Mouse (Mus musculus) right cerebral cortex, postnatal 25 days (tissue): ENCODE data around the gene Prr30.
"Not testable (repeated sequence)": the region's sequence is repeated elsewhere in the genome, so short reads cannot be mapped to it uniquely, and the experiment has no call there.

Source experiments
- DNase-seq: peaks from one replicate; pipeline ENCODE4 v3.0.0; 2022

Prr30 gene

GRCm38 (mm10) chr14:101200230-101200629, at the start of gene Prr30:
TSS of gene Prr30 (minus strand) at chr14:101200330.
- no peak for DNase-seq

GRCm38 (mm10) chr14:101246793-101247192, 46.7 kb upstream of the Prr30 start:
- no peak for DNase-seq

- DNase-seq = no peak
Measured at GRCm38 (mm10) chr14:101245706-101246105, 45.6 kb upstream of the Prr30 start.

- DNase-seq = not testable (repeated sequence)
Measured at GRCm38 (mm10) chr14:101244441-101244840, 44.3 kb upstream of the Prr30 start.

- DNase-seq = no peak
Measured at GRCm38 (mm10) chr14:101237965-101238364, 37.8 kb upstream of the Prr30 start.

GRCm38 (mm10) chr14:101229068-101229467, 28.9 kb upstream of the Prr30 start:
- DNase-seq = no peak

- no peak for DNase-seq
Measured at GRCm38 (mm10) chr14:101222319-101222718, 22.2 kb upstream of the Prr30 start.

- DNase-seq = no peak
Measured at GRCm38 (mm10) chr14:101172258-101172657, 27.9 kb downstream of the Prr30 start.
